Mouse (Mus musculus) bone marrow macrophage, adult 2 months (primary cell): ENCODE data around the gene Acbd3.

Source experiments
- CTCF ChIP-seq: IDR thresholded peaks from 2 replicates; pipeline ENCODE4 v1.5.1; 2012; ENCODE audit warnings: low read depth, mild to moderate bottlenecking, low read length, moderate library complexity
- POLR2A ChIP-seq: IDR thresholded peaks from 2 replicates; pipeline ENCODE4 v1.6.1; 2012; ENCODE audit warnings: mild to moderate bottlenecking, low read depth, low read length, borderline replicate concordance

GRCm38 (mm10) chr1:180780291-180780690 lies 54.4 kb downstream of the Acbd3 start:
- TF ChIP-seq CTCF (no peak), POLR2A (no peak)
